Comparison of ENCODE assay signal across 10 mouse cellular contexts in genomic region chr15:97407496-97408454, GRCm38 (mm10).
DNase-seq lines count a peak whose midpoint lies in the region; ATAC-seq lines count a peak whose summit lies in the region.
"Had no signal": no experiment of that assay in that cellular context is flagged by ENCODE, and none has a peak within 500 bp of the region (broad histone marks: within the 10 kb centered on the region; RNA-seq: fewer than 3 reads in every experiment).

No protein-coding gene starts in this region.

- H3K4me1 ChIP-seq in kidney, embryonic 15.5 days, result no peaks in the 10 kb centered on the region
- H3K4me1 ChIP-seq: forebrain, embryonic 10.5 days had no signal

- no peak for ATAC-seq in kidney, embryonic 15.5 days (replicated peaks; ENCODE audit: low FRiP score)
- ATAC-seq: hindbrain, embryonic 16.5 days had no signal

- no peak overlapping the region for H3K9ac ChIP-seq in kidney, embryonic 15.5 days

- H3K27me3 ChIP-seq in kidney, embryonic 15.5 days, result no peaks in the 10 kb centered on the region; the same call in 1 of the 2 replicates

- 65% methylated on average over 17 of the region's 17 CpGs for WGBS in kidney, embryonic 15.5 days

- H3K4me3 ChIP-seq in kidney, embryonic 15.5 days (replicated peaks), result no peak overlapping the region
- H3K4me3 ChIP-seq: forebrain, embryonic 10.5 days; left cerebral cortex, adult 2 months had no signal

- no peaks in the 10 kb centered on the region for H3K36me3 ChIP-seq in kidney, embryonic 15.5 days
- H3K36me3 ChIP-seq: forebrain, embryonic 10.5 days had no signal

- no peak overlapping the region for H3K27ac ChIP-seq in kidney, embryonic 15.5 days
- H3K27ac ChIP-seq: forebrain, embryonic 10.5 days; left cerebral cortex, adult 2 months had no signal

- no peaks in the 10 kb centered on the region for H3K9me3 ChIP-seq in kidney, embryonic 15.5 days (replicated peaks)

- H3K4me2 ChIP-seq in kidney, embryonic 15.5 days, result no peak overlapping the region

- peak; percentile 32 to 43 for DNase-seq in kidney, postnatal 4 days
- peak; percentile 61 for DNase-seq in adipocyte (ENCODE audit: low spot score)
- DNase-seq in frontal cortex, postnatal 14 days (ENCODE audit: low spot score in 2 of 2), result peak; percentile 10 to 22
- DNase-seq in right cerebral cortex, postnatal 10 days (ENCODE audit: low spot score in 2 of 2), result peak; percentile 36 to 56
- no peak for DNase-seq in thymus, postnatal 25 days
- DNase-seq in thymus, postnatal 14 days, result no peak

Comparison
In these comparisons a context has a peak if more than half of its experiments do, and no peak if none do; other contexts are left out.
1. DNase-seq: peak in kidney, postnatal 4 days (2 of 2), adipocyte (single experiment), frontal cortex, postnatal 14 days (2 of 2) and right cerebral cortex, postnatal 10 days (2 of 2); none in thymus, postnatal 25 days (single experiment) and thymus, postnatal 14 days (single experiment).